Mouse (Mus musculus): Measurements from ENCODE around the gene Lrp1.

Gene Lrp1

GRCm38 (mm10) chr10:127566553-127567326 lies 54.2 kb downstream of the Lrp1 start:
- peak; percentile 78 to 90 for DNase-seq (ENCODE audit: inconsistent age in 2 of 2, low spot score in 1 of 2)

DNA sequence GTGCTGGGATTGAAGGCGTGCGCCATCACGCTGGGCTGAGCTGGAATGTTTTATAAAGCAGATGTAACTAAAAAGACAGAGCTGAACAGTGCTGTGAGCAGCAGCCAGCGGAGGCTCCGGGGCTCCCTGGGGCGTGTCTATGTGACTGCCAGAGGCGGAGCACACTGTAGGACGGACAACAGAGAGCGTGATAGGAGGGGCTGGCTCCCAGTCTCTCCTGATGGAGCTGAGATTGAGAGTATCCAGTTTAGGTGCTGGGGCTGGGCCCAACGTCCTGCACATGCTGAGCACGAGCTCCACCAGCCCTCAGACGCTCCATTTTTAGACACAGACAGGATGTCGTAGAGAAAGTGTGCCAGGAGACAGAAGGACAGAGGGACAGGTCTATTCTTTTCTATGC lies 56.6 kb downstream of the Lrp1 start:
- DNase-seq (ENCODE audit: inconsistent age in 2 of 2, low spot score in 1 of 2) = peak; percentile 52 to 65

GRCm38 (mm10) chr10:127563840-127564239 lies 57.1 kb downstream of the Lrp1 start:
- DNase-seq (ENCODE audit: inconsistent age in 2 of 2, low spot score in 1 of 2) = no peak

DNA sequence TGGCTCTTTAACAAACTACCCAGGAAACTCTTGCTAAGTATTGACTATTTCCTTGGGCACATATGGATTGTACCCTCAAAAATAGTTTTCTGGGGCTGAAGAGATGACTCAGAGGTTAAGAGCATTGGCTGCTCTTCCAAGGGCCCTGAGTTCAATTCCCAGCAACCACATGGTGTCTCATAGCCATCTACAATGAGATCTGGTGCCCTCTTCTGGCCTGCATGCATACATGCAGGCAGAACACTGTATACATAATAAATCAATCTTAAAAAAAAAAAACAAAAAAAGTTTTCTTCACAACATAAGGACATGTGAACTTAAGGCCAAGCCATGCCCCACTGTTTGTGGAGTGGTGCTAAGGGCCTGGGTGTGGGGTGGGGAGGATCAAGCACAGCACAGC lies 59.8 kb downstream of the Lrp1 start:
- DNase-seq (ENCODE audit: inconsistent age in 2 of 2, low spot score in 1 of 2) = no peak

DNA sequence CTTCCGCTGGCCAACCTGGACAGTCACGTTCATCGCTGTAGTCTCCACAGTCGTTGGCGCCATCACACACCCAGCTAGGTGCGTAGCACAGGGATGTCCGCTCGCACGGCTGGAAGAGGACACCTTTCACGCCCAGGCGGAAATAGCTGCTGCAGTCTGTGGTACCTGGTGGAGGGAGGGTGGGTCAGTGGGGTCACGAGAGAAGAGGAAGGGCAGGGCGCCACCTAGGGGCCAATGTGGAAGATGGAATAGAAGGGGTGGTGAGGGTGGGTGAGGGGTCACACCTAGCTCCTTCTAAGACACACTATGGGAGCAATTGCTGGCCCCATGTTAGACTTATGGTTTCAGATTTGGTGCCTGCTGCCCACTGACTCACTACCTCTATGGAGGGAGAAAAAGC lies 63.6 kb downstream of the Lrp1 start:
- no peak for DNase-seq (ENCODE audit: inconsistent age in 2 of 2, low spot score in 1 of 2)

DNA sequence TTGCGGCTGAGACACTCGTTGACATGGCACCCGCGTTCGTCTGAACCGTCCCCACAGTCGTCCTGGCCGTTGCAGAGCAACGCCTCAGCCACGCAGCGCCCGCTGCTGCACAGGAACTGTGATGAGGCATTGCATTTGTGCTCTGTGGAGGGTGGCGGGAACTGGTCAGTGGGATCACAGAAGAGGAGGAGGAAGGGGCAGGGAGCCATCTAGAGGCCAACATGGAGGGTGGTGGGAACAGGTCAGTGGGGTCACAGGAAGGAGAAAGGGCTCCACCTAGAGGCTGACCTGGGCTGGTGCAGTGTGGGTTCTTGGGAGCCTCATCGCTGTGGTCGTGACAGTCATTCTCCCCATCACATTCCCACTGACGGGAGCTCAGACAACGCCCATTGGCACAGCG lies 65.2 kb downstream of the Lrp1 start:
- peak in 1 of 2 experiments; percentile 55 for DNase-seq (ENCODE audit: inconsistent age in 2 of 2, low spot score in 1 of 2)

- DNase-seq (ENCODE audit: inconsistent age in 2 of 2, low spot score in 1 of 2) = no peak
Measured at GRCm38 (mm10) chr10:127549892-127550291, 71.1 kb downstream of the Lrp1 start.

GRCm38 (mm10) chr10:127548236-127548635 lies 72.7 kb downstream of the Lrp1 start:
- DNase-seq (ENCODE audit: inconsistent age in 2 of 2, low spot score in 1 of 2) = no peak

GRCm38 (mm10) chr10:127546505-127546904 lies 74.4 kb downstream of the Lrp1 start:
- DNase-seq (ENCODE audit: inconsistent age in 2 of 2, low spot score in 1 of 2) = no peak

- DNase-seq (ENCODE audit: inconsistent age in 2 of 2, low spot score in 1 of 2) = peak; percentile 59 to 65
Measured at GRCm38 (mm10) chr10:127544375-127544774, 76.6 kb downstream of the Lrp1 start.

DNA sequence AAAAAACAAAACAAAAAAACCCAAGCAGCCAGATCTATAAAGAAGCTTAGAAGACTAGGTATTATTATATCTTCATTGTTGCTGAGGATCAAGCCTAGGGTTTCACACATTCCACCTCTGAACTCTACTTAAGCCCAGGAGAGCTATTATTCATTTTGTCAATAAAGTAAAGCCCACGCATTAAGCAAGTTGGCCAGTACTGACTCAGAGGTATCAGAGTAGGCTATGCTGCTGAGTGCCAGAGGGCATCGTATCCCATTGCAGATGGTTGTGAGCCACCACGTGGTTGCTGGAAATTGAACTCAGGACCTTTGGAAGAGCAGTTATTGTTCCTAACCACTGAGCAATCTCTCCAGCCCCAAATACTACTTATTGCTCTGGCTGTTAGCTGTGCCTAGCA lies 77.0 kb downstream of the Lrp1 start:
- no peak for DNase-seq (ENCODE audit: inconsistent age in 2 of 2, low spot score in 1 of 2)

DNA sequence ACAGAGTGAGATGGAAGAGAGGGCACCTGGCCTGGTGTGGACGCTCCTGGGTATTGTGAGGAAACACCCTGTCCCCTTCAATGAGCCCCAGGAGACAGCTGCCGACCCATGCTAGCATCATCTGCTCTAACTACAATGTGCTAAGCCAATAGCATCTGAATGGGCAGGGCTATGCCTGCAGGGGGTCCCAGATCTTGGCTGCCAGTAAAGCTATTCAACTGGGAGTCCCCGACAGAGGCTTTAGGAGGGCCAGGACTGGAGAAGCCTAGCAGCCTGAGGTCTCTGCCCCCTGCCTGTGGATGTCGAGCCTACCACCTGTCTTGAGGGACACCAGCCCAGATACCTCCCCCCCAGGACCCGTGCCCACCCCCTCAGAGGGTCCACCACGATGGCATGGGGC lies 78.2 kb downstream of the Lrp1 start:
- DNase-seq (ENCODE audit: inconsistent age in 2 of 2, low spot score in 1 of 2) = no peak

GRCm38 (mm10) chr10:127542084-127542483 lies 78.9 kb downstream of the Lrp1 start:
- no peak for DNase-seq (ENCODE audit: inconsistent age in 2 of 2, low spot score in 1 of 2)

DNA sequence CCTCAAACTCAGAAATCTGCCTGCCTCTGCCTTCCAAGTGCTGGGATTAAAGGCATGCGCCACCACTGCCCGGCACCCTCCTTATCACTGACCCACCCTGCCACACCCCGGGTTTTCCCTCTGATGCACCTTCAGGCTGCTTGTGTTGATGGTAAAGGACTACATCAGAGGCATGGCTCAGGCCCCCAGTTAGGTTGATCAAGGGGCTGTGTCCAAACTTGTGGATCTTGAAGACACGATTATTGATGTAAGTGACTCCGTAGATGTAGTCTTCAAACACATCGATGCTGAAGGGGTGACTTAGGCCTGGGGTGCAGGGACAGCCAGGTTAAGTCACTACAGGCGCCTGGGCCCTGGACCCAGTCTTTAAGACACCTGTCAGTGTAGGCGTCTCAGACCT lies 79.4 kb downstream of the Lrp1 start:
- no peak for DNase-seq (ENCODE audit: inconsistent age in 2 of 2, low spot score in 1 of 2)

- peak; percentile 78 to 92 for DNase-seq (ENCODE audit: inconsistent age in 2 of 2, low spot score in 1 of 2)
Measured at GRCm38 (mm10) chr10:127537854-127538583, 82.9 kb downstream of the Lrp1 start.

DNA sequence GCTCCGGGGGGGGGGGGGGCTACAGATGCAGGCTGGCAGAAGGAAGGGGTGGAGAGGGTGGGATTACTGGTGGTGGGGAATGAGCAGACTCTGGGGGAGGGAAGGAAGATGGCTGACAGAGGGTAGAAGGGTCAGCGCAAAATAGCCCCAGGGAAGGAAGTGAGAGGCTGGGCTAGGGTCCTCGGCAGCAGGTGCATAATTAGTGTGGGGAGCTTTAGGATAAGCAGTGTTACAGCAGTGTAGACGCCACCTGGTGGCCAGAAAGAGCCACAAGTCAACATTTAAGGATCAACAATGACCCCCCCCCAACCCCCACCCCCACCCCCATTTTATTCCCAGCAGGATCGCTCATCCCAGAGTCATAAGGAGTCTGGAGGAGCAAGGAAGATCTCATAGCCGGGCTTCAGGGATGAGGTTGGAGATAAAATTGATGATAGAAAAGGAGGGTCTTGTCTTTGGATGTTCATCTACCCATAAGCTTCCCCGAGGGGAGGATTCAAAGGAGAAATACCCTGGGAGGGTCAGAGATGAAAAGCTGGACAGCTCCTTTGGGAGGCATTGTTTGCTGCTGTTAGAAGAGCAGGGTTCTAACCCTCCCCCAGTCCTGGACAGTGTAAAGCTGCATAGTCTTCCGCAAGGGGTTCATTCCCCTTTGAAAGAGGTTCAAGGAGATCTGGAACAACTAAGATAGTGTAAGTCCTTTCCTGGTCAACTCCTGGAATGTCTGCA lies 84.2 kb downstream of the Lrp1 start:
- peak in 1 of 2 experiments; percentile 73 for DNase-seq (ENCODE audit: inconsistent age in 2 of 2, low spot score in 1 of 2)

- peak in 1 of 2 experiments; percentile 33 for DNase-seq (ENCODE audit: inconsistent age in 2 of 2, low spot score in 1 of 2)
Measured at GRCm38 (mm10) chr10:127534929-127535384, 86.0 kb downstream of the Lrp1 start.

DNA sequence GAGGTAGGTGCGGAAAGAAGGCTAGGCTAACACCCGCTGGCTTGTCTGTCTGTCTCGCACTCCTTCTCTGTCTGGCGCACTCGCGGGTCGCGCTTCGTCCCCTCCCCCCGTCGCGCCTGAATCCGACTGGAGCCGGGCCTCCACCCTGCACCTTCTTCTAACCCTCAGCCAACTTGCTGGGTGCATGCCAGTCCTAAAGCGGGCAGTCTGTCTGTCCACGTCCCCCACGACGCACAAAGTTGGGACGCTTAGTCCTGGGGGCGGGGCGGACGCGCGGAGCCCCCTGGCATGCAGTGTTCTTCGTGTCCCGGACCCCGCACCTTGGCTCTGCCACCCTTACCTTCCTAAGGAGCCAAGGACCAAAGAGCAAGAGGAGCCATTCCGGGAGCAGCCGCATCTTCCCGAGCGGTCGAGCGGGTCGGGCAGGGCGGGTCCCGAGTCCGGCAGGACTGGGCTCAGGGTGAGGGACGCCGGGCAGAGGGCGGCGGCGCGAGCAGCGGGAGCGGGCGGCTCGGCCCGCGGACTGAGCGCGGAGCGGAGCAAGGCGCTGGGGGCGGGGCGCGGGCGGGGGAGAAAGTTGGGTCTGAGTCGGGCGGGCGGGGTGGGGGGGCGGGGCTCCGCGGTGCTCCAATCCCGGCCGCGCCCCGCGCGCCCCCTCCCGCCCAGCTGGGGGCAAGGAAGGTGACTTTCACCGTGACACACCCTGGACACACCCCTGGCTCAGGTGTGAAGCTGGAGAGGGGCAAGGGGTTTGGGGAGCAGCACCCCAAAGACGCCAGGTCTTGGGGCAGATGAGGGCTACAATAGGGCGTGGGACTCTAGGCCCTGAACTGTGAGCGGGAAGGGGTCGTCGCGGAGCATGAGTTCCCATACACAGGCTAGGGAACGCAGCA lies 86.7 kb downstream of the Lrp1 start, which contains the start of gene Nxph4:
Gene Nxph4 (minus strand): TSS at position 524 of the 893 bp plus-strand sequence.
- DNase-seq (ENCODE audit: inconsistent age in 2 of 2, low spot score in 1 of 2) = peak in 1 of 2 experiments; percentile 68

GRCm38 (mm10) chr10:127531548-127531947 lies 89.4 kb downstream of the Lrp1 start:
- DNase-seq (ENCODE audit: inconsistent age in 2 of 2, low spot score in 1 of 2) = no peak

DNA sequence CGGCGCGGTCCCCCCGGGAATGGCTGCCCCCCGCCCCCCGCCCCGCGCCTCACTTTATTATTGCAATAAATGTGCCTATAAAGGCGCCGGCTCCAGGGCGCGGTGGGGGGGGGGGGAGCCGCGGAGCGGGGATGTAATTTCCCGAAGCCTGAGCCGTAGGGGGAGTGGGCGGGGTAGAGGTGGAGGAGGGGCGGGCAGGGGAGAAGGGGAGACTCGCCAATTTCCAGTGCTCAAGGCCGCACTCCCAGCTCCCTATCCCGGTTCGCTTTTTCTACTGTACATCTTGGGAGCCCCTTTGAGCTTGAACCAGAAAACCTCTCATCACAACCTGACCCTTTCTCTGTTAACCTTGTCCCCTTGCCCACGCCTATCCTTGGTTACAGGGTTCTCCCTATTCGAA lies 90.0 kb downstream of the Lrp1 start:
- DNase-seq (ENCODE audit: inconsistent age in 2 of 2, low spot score in 1 of 2) = no peak

Measured in adrenal gland, adult (tissue).